Mouse (Mus musculus): ENCODE results near the gene Coro7. TPM values are rescaled to one million over a fixed set of nuclear protein-coding genes. Genes with fewer than 3 reads are reported as not detected.
A peak's percentile ranks its signal among the peaks of the same experiment; 100 is the strongest.
"Not testable (repeated sequence)": the region's sequence is repeated elsewhere in the genome, so short reads cannot be mapped to it uniquely, and the experiment has no call there.

Gene Coro7
- total RNA-seq, 2 experiments from 2014 or later = 40.2 to 68.6 TPM

GRCm38 (mm10) chr16:4598041-4598440, 81.5 kb downstream of the Coro7 start:
- no peak for ATAC-seq (ENCODE audit: poor library complexity, severe bottlenecking)

DNA sequence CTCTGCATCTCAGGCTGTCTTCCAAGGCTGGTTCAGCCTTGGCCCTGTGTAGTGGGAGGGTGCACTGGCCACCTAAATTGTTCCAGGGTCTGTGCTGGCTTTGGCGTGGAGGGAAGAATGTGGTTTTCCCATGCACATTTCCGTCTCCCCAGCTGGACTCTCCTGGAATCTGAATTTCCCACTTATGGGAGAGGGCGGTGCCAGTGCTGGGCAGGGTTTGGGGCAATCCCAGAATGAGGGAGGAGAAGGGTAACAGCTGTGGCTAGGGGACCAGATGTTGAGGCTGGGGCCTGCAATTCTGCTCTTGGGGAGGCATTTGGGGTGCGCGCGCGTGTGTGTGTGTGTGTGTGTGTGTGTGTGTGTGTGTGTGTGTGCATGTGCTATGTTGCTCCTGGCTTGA, 82.3 kb downstream of the Coro7 start:
- no peak for ATAC-seq (ENCODE audit: poor library complexity, severe bottlenecking)

DNA sequence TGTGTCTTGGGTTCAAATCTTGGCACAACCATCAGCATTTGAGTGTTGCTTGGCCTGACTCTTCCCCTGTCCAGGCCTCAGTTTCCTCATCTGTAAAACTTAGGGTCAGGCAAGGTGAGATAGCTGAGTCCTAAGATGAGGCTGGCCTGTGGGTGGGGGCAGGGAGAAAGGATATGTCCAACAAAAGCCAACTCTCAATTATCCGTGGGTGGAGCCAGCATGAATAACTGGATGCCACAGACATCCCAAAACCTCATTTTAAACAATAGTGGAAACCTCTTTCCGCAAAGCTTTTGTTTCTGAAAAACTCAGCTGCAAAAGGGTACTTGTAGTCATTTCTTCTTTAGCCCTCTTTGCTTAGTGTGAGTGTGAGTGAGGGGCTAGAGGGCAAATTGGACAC, 82.7 kb downstream of the Coro7 start:
- no peak for ATAC-seq (ENCODE audit: poor library complexity, severe bottlenecking)

GRCm38 (mm10) chr16:4596141-4596728, 83.3 kb downstream of the Coro7 start:
- no peak for ATAC-seq (ENCODE audit: poor library complexity, severe bottlenecking)

DNA sequence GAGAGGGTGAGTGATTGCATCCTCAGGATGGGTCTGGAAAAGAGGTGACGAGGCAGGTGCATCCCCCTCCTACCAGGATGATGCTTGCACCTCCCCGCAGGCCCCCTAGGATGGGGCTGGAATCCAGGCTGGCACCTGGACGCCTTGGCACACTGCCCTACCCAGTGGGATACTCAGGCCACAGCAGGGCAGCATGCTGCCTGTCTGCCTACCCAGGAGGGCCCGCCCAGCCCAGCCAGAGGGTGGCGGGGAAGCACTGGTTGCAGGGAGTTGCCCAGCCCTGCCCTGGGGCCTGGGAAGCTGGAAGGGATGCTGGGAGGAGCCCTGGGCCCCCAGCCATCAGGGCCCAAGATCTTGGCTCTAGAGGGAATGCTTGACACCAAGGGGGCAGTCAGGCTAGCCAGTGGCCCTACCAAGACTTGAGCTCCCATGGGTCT, 84.0 kb downstream of the Coro7 start:
- no peak for ATAC-seq (ENCODE audit: poor library complexity, severe bottlenecking)

- peak; percentile 34 for ATAC-seq (ENCODE audit: poor library complexity, severe bottlenecking)
Measured at GRCm38 (mm10) chr16:4594814-4595526, 84.6 kb downstream of the Coro7 start.

DNA sequence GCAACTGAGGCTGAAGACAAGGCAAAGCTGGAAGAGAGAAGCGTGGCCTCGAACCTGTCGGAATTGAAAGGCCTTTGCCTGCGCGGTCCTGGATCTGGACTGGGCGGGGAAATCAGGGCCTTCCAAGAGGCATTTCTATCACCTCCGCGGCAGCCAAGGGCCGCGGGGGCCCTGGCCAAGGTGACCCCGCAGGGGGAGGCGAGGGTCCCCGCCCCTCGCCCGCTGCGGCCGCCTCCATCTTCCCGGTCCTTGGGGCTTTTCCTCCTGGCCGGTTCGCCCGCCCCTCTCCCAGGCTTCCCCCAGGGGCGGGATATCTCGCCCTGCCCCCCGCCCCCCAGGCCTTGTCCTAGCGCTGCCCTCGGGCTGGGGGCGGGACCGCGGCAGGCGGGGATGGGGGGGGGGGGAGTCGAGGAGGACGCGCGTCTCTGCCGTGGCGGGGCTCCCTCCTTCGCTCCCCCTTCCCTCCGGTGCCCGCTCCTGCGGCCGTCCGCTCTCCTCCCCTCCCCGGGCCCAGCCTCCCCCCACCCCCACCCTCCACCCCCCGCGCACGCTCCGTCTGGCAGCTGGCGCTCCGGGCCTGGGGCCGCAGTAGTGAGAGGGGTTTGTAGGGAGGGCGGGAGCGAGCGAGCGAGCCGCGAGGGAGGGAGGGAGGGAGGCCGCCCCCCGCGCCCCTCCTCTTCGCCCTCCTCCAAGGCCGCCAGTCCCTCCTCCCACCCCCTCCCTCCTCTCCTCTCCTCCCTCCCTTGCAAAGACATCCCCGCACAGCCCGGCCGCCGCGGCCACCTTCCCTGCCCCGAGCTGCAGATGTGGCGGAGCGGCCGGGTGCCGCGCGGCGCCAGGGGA, 85.4 kb downstream of the Coro7 start, which contains the start of gene Glis2:
Gene Glis2, plus strand, starts transcription at position 743 of the 843 bp plus-strand sequence.
- ATAC-seq (ENCODE audit: poor library complexity, severe bottlenecking) = peak; percentile 38

GRCm38 (mm10) chr16:4592909-4593875, 86.4 kb downstream of the Coro7 start:
- no peak for ATAC-seq (ENCODE audit: poor library complexity, severe bottlenecking)

DNA sequence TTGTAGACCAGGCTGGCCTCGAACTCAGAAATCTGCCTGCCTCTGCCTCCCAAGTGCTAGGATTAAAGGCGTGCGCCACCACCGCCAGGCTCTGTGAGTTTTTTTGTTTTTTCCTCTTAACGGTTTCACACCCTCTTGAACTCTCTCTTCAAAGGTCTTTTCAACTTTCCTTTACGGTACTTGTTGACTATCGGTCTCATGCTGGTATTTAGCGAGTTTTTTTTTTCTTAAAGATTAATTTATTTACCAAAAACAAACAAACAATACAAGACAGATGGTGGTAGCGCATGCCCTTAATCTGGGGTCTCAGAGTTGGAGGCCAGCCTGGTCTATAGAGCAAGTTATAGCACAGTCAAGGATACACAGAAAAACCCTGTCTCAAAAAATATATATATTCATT, 89.3 kb downstream of the Coro7 start:
- ATAC-seq (ENCODE audit: poor library complexity, severe bottlenecking) = no peak

GRCm38 (mm10) chr16:4587516-4588210, 91.9 kb downstream of the Coro7 start:
- no peak for ATAC-seq (ENCODE audit: poor library complexity, severe bottlenecking)

DNA sequence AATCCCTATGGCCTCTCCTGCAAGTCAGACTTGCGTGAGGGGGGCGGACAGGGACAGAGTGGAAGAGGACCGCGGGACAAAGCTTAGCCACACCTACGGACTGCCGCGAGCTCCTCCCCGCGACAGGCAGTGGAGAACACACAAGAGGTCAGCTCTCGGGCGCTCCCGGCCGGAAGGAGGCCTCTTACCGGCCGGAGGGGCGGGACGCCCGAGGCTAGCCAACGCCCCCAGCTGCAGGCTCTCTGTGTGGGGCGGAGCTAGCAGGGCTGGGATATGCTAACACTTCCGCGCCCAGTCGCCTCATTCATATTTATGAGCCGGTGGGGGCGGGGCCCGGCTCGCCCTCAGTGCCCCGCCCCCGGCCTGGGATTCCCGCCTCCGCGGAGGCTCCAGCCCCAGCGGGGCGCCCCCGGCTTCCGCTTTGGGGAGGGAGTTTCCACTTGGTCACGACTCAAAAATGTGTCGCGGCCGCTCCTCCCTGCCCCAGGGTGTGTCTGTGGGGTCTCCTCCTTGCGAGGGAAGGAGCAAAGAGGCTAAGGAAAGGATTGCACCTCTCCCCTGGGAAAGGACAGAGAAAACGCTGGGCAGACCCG, 93.0 kb downstream of the Coro7 start:
- ATAC-seq (ENCODE audit: poor library complexity, severe bottlenecking) = peak; percentile 97

DNA sequence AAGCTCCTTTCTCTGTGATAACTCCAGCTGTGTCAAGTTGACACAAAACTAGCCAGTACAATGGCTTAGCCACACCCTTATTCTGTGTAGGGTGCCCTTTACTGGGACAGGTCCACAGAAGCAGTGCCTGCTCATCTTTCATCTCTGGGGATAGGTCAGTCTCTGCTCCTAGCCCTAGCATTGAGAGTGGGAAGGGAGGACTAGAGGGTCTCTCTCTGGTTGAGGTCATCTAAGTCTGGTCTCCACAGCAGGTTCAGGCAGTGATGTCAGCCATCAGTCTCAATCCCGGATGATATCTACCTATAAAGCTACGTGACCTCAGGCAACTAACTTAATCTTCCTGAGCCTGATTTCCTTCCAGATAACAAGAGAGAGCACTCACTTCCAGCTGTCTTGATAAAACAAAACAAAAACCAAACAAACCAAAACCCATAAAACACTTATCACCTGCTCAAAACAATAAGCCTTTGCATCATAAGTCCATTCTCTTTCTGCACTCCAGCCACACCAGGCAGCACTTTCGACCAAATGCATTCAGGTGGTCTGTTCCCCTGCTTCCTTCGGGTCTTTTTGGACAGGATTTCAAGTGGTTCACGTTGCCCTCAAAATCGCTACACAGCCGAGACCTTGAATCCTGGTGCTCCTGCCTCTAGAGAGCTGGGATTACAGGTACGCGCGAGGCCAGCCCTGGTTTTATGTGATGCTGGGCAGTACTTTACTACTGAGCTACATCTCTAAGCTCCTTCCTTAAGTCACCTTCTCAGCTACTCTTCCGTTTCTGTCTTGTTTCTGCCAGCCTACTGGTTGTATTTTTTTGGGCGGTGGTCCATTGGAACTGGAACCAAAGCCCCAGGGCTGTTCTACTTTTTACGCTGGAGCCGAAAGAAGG, 93.7 kb downstream of the Coro7 start:
- ATAC-seq (ENCODE audit: poor library complexity, severe bottlenecking) = no peak; the same call in 1 of the 2 replicates

- ATAC-seq (ENCODE audit: poor library complexity, severe bottlenecking) = no peak
Measured at GRCm38 (mm10) chr16:4584438-4584837, 95.1 kb downstream of the Coro7 start.

GRCm38 (mm10) chr16:4583807-4584206, 95.8 kb downstream of the Coro7 start:
- peak; percentile 31 for ATAC-seq (ENCODE audit: poor library complexity, severe bottlenecking)

DNA sequence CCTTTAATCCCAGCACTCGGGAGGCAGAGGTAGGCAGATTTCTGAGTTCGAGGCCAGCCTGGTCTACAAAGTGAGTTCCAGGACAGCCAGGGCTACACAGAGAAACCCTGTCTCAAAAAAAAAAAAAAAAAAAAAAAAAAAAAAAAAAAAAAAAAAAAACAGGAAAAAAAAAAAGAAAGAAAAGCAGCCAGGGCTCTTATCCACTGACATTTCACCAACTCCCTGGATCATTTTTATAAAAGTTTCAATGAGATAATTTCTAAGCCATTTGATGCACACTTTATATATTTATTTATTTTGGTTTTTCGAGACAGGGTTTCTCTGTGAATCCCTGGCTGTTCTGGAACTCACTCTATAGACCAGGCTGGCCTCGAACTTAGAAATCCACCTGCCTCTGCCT, 98.4 kb downstream of the Coro7 start:
- ATAC-seq (ENCODE audit: poor library complexity, severe bottlenecking) = not testable (repeated sequence)

DNA sequence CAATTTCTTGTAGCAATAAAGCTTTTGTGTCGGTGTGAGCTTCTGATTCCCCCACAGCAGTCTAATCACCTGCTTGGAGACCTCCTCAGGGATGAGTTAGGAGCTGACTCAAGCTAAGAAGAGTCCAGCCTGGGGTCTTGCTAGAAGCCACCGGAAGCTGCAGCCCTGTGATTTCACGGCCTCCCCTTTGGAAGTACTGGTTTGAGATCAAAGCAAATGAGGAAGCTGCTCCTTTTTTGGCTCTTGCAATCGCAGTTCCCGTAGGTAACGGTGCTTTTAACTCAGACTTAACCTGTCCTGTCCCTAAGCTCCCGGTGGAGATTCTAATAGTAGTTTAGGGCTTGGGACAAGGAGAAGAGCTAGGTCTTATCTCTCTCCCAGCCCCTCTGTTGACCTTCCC, 100.9 kb downstream of the Coro7 start:
- ATAC-seq (ENCODE audit: poor library complexity, severe bottlenecking) = peak; percentile 72

- peak; percentile 59 for ATAC-seq (ENCODE audit: poor library complexity, severe bottlenecking)
Measured at GRCm38 (mm10) chr16:4576873-4577272, 102.7 kb downstream of the Coro7 start.

Measured in megakaryocyte, adult 5-6 weeks (primary cell).